19 mouse cellular contexts compared by ENCODE assay signal in the genomic region with DNA sequence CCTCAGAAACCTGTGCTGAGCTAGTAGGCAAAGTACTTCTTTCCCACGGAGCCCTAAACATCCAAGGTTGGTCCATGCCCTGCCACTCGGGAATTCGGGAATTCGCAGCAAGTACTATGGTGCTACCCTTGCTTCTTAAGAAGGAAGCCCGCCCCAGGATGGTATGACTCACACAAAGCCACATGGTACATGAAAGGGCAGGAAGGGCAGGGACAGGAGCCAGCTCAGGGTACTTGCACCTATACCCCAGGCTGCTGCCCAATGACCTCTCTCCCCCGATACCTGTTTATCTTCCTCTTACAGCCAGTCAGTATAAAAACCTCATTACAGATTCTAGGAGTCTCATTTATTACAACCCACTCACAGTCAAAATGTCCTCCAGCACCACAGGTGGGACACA. TPM values are rescaled to one million over a fixed set of nuclear protein-coding genes. Genes with fewer than 3 reads are reported as not detected.
DNase-seq lines count a peak whose midpoint lies in the region.
"Had no signal": no experiment of that assay in that cellular context is flagged by ENCODE, and none has a peak within 500 bp of the region (broad histone marks: within the 10 kb centered on the region; RNA-seq: fewer than 3 reads in every experiment).

No protein-coding gene starts in this region.

- 62% methylated on average over 6 of the region's 6 CpGs for WGBS in heart, embryonic 10.5 days
- 78% methylated on average over 6 of the region's 6 CpGs for WGBS in limb, embryonic 10.5 days

- DNase-seq in heart, embryonic 10.5 days (ENCODE audit: low spot score), result no peak
- no peak for DNase-seq in heart, postnatal 25 days (ENCODE audit: low spot score)
- peak; percentile 24 for DNase-seq in thymus, postnatal 0 days (ENCODE audit: low spot score)
- no peak for DNase-seq in thymus, postnatal 4 days
- DNase-seq in limb, embryonic 10.5 days (ENCODE audit: low spot score), result no peak
- DNase-seq in spleen, adult 18-20 months, result no peak
- no peak for DNase-seq in left cerebral cortex, adult 11 months (ENCODE audit: low spot score)
- DNase-seq in urinary bladder, adult 18-20 months (ENCODE audit: low spot score in 2 of 2), result no peak
- DNase-seq: cerebellum, adult 11 months; cerebellum, postnatal 25 days; forebrain, postnatal 0 days; heart, postnatal 4 days; kidney, adult 11 months; lung, embryonic 14.5 days; thymus, adult 2 months had no signal

- H3K27me3 ChIP-seq in heart, embryonic 10.5 days (ENCODE audit: insufficient read depth, poor library complexity, severe bottlenecking), result no peaks in the 10 kb centered on the region
- H3K27me3 ChIP-seq in limb, embryonic 10.5 days (ENCODE audit: low read depth, poor library complexity, severe bottlenecking), result no peaks in the 10 kb centered on the region
- H3K27me3 ChIP-seq: CH12.LX; heart, embryonic 12.5 days had no signal

- H3K27ac ChIP-seq in heart, embryonic 10.5 days, result peak overlapping the region; percentile 59; the same call in 1 of the 2 replicates
- H3K27ac ChIP-seq in limb, embryonic 10.5 days, result 0 out of 2 replicates have a peak overlapping the region, but pooled peaks have one; percentile 7

- H3K9me3 ChIP-seq in heart, embryonic 10.5 days, result no peaks in the 10 kb centered on the region
- no peaks in the 10 kb centered on the region for H3K9me3 ChIP-seq in limb, embryonic 10.5 days (replicated peaks)
- H3K9me3 ChIP-seq: embryonic facial prominence, embryonic 10.5 days; heart, embryonic 12.5 days had no signal

- H3K4me3 ChIP-seq in heart, embryonic 10.5 days, result no peak overlapping the region
- H3K4me3 ChIP-seq in limb, embryonic 10.5 days, result no peak overlapping the region
- H3K4me3 ChIP-seq: embryonic facial prominence, embryonic 10.5 days; erythroblast, embryonic 14.5 days; heart, embryonic 12.5 days had no signal

- intact Hi-C loops in heart, postnatal 25 days (cut with DNase I), result no loop called here

- H3K36me3 ChIP-seq in heart, embryonic 10.5 days, result no peaks in the 10 kb centered on the region
- H3K36me3 ChIP-seq in limb, embryonic 10.5 days, result no peaks in the 10 kb centered on the region
- H3K36me3 ChIP-seq: embryonic facial prominence, embryonic 10.5 days; heart, embryonic 12.5 days had no signal

- H3K4me1 ChIP-seq in heart, embryonic 10.5 days, result peaks cover 24% of the 10 kb centered on the region
- H3K4me1 ChIP-seq in limb, embryonic 10.5 days, result peaks cover 34% of the 10 kb centered on the region

RNA-seq across cellular contexts. Expression of a gene that starts 28.6 kb away (rescaled TPM):
- polyA plus RNA-seq in heart, embryonic 10.5 days (2016; fragmentation: Nextera tagmentation; extraction: Ambion mirVana), result 60.7 and 64.9 TPM in 2 replicates
- total RNA-seq in heart, postnatal 25 days (2021), result 10 to 100 TPM; 22.7 to 25.2 TPM
- polyA plus RNA-seq in thymus, postnatal 0 days (2015; fragmentation: Nextera tagmentation; extraction: Ambion mirVana), result 185 TPM in 2 replicates
- 66.5 and 71.0 TPM in 2 replicates for polyA plus RNA-seq in limb, embryonic 10.5 days (2016; fragmentation: Nextera tagmentation; extraction: Ambion mirVana)
